Mouse (Mus musculus): ENCODE data around the gene Ank2.

DNA sequence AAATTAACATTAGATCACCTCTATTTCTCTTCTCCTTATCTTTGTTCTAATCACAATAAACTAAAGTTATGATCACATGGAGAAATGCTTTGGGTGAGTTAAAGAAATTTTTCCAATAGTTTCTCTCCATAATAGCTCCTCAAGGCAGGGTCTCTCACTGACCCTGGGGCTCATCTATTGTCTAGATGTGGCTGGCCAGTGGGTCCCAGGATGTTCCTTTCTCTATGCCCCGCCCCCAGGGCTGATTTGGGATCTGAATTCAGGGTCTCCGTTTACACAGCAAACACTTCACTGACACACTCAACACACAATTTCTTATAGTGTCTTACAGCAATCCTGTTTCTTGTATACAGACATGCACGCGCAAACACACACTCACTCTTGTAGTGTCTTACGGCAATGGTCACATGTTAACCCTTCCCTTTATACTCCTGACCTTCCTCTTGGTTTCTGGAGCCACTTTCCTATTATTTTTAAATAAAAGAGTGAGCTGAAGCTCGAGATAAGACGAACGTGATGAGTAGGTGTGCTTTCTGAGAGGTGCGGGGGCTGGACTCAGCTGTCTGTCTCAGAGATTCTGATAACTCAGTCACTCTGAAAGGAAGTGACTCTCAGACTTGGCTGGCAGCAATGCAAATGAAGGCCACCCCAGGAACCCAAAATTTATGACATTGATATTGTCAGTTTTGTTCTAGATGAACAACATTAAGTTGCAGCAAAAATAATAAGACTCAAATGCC is 204.4 kb downstream of the Ank2 start:
- TF ChIP-seq GATA1 (IDR thresholded peaks at IDR 0.05; ENCODE audit: low read length) (no peak), TAL1 (IDR thresholded peaks at IDR 0.05; ENCODE audit: low read length) (no peak)
